Mouse (Mus musculus) central nervous system, embryonic 18 days (tissue): ENCODE results near the gene Ces2g. TPM values are rescaled to one million over a fixed set of nuclear protein-coding genes. Genes with fewer than 3 reads are reported as not detected.

Source experiments
- polyA plus RNA-seq: library from polyadenylated mRNA; depleted of rRNA; stranded (reverse); fragments of >200 nt; gene quantifications from 2 replicates; pipeline ENCODE4 v1.2.3, GENCODE M21; 2012; rRNA removed

The Ces2g gene
- 0.08 and 0.11 TPM in 2 replicates for polyA plus RNA-seq

GRCm38 (mm10) chr8:104961537-104961961, at the start of gene Ces2g:
Gene Ces2g, plus strand, starts transcription at chr8:104961718.

GRCm38 (mm10) chr8:104925972-104926596, 35.4 kb upstream of the Ces2g start, which contains the start of gene Ces2e:
Gene Ces2e, plus strand, starts transcription at chr8:104926260.

GRCm38 (mm10) chr8:104947056-104947455, 14.5 kb upstream of the Ces2g start, which contains the start of gene Ces2f:
Gene Ces2f, plus strand, starts transcription at chr8:104947356.

GRCm38 (mm10) chr8:105000586-105000985, 39.1 kb downstream of the Ces2g start, which contains the start of gene Ces2h:
Gene Ces2h, plus strand, starts transcription at chr8:105000853.

Other genes starting within 250 kb of the Ces2g start
- gene Ces2a, start 227.7 kb upstream of the Ces2g start, polyA plus RNA-seq = not detected in 2 replicates
- gene Ces2b, start 130.1 kb upstream of the Ces2g start, polyA plus RNA-seq = 0.19 and 0.29 TPM in 2 replicates
- 0.05 TPM in 1 of 2 replicates, not detected in the other for gene Ces2c, start 114.7 kb upstream of the Ces2g start, polyA plus RNA-seq
- gene Ces2e, start 35.5 kb upstream of the Ces2g start, polyA plus RNA-seq = not detected in 2 replicates
- not detected in 2 replicates for gene Ces2f, start 14.4 kb upstream of the Ces2g start, polyA plus RNA-seq
- gene Ces2h, start 39.1 kb downstream of the Ces2g start, polyA plus RNA-seq = not detected in 2 replicates
- not detected in 2 replicates for gene Ces3a, start 86.9 kb downstream of the Ces2g start, polyA plus RNA-seq
- gene Ces3b, start 122.0 kb downstream of the Ces2g start, polyA plus RNA-seq = not detected in 2 replicates
- 0.04 and 0.08 TPM in 2 replicates for gene Ces4a, start 170.1 kb downstream of the Ces2g start, polyA plus RNA-seq
- gene Cbfb, start 209.0 kb downstream of the Ces2g start, polyA plus RNA-seq = 27.4 and 27.6 TPM in 2 replicates